Mouse (Mus musculus) bone marrow, adult 2 months (tissue): ENCODE measurements around the gene Sema4f. TPM values are rescaled to one million over a fixed set of nuclear protein-coding genes. Genes with fewer than 3 reads are reported as not detected.

Source experiments
- H3K27ac ChIP-seq: fragments of 200-500 bp; 2 replicates; pipeline ENCODE4 v1.5.1; 2012; ENCODE audit warnings: low read depth, mild to moderate bottlenecking, control low read depth, inconsistent platforms, low read length; ENCODE audit not compliant: control insufficient read depth, poor library complexity, insufficient read depth
- H3K4me1 ChIP-seq: fragments of 200-500 bp; 2 replicates; pipeline ENCODE4 v1.6.1; 2011; ENCODE audit warnings: low read length; ENCODE audit not compliant: control insufficient read depth, insufficient read depth
- H3K4me3 ChIP-seq: fragments of 200-500 bp; replicated peaks from 2 replicates; pipeline ENCODE3; 2011; ENCODE audit warnings: mild to moderate bottlenecking, low read depth, low read length, control low read depth; ENCODE audit not compliant: control insufficient read depth
- CTCF ChIP-seq: fragments of 200-500 bp; IDR thresholded peaks from 2 replicates; pipeline ENCODE4 v1.5.1; 2011; ENCODE audit warnings: low read length, control low read depth; ENCODE audit not compliant: control insufficient read depth, insufficient read depth
- POLR2A ChIP-seq: fragments of 200-500 bp; IDR thresholded peaks from 2 replicates; pipeline ENCODE4 v1.6.1; 2011; ENCODE audit warnings: low read depth, mild to moderate bottlenecking, control low read depth, low read length, borderline replicate concordance; ENCODE audit not compliant: control insufficient read depth
- WGBS: fragments of 180-500 bp; shearing (Covaris S2); methylation state at CpG from one replicate; pipeline ENCODE4 v1.1.7; 2018; 5-methylcytosine and 5-hydroxymethylcytosine counted together
- polyA plus RNA-seq: library from polyadenylated mRNA; stranded (reverse); fragments of >200 nt; gene quantifications from 2 replicates; pipeline ENCODE4 v1.2.4, GENCODE M21; 2011; ENCODE audit warnings: low replicate concordance; ENCODE audit not compliant: missing spikeins, insufficient read depth, insufficient read length

The Sema4f gene
- polyA plus RNA-seq, 1 experiment, result 3.2 TPM

- Histone ChIP-seq H3K27ac (no peak overlapping the region), H3K4me1 (peaks cover 2% of the 10 kb centered on the region; the same call in 1 of the 2 replicates), H3K4me3 (no peak overlapping the region)
- TF ChIP-seq POLR2A (no peak), CTCF (no peak)
- WGBS, result 50% methylated on average over 6 of the region's 6 CpGs
Observed at GRCm38 (mm10) chr6:82891488-82891887, 48.1 kb downstream of the Sema4f start.

- WGBS, result 83% methylated on average over 4 of the region's 4 CpGs
- H3K4me1 ChIP-seq, result peaks cover 2% of the 10 kb centered on the region; the same call in 1 of the 2 replicates
- no peak for TF ChIP-seq POLR2A
- TF ChIP-seq CTCF, result no peak
- no peak overlapping the region for H3K27ac ChIP-seq
- H3K4me3 ChIP-seq, result no peak overlapping the region
Observed at GRCm38 (mm10) chr6:82886330-82886729, 53.2 kb downstream of the Sema4f start.

- no peak for TF ChIP-seq CTCF
- no peak for TF ChIP-seq POLR2A
- WGBS, result 71% methylated on average over 4 of the region's 4 CpGs
- Histone ChIP-seq H3K27ac (no peak overlapping the region), H3K4me1 (peaks cover 2% of the 10 kb centered on the region; the same call in 1 of the 2 replicates), H3K4me3 (no peak overlapping the region)
Observed at GRCm38 (mm10) chr6:82885909-82886308, 53.7 kb downstream of the Sema4f start.

DNA sequence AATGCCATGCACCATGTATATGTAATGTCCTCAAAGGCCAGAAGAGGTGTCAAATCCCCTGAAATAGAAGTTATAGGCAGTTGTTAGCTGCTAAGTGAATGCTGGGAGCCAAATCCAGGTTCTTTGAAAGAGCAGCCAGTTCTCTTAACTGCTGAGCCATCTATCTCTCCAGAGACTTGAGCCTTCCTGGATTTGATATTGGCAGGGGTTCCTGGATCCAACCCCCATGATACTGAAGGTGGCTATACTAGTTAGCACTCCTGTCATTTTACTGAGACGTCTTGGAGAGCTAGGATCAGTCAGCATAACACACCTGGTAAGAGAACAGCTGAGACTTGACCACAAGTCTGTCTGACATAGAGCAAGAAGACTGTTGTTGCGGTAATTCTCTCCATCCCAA, 54.1 kb downstream of the Sema4f start:
- WGBS, result 78% methylated on average over 2 of the region's 2 CpGs
- no peak overlapping the region for H3K4me3 ChIP-seq
- peaks cover 2% of the 10 kb centered on the region; the same call in 1 of the 2 replicates for H3K4me1 ChIP-seq
- H3K27ac ChIP-seq, result no peak overlapping the region
- TF ChIP-seq POLR2A, result no peak
- no peak for TF ChIP-seq CTCF

DNA sequence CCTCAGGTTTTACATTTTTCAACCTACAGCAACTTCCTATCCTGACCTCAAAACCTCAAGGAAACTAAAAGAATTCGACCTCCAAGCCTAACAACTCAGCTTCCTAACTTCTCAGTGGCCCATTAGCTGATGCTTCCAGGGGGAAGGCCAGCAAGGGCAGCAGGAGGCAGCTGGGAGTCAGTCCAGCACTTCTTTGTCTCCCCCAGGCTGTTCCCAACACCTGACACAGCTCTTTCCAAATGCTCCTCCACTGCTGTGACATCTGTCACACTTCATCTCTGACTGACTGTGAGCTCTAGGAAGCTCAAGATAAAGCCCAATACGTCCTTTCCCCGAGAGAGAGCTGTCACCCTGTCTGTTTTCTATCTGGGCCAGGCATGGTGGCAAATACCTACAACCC, 55.0 kb downstream of the Sema4f start:
- TF ChIP-seq CTCF (no peak), POLR2A (no peak)
- no peak overlapping the region for H3K27ac ChIP-seq
- H3K4me1 ChIP-seq, result peaks cover 2% of the 10 kb centered on the region; the same call in 1 of the 2 replicates
- H3K4me3 ChIP-seq, result no peak overlapping the region
- 27% methylated on average over 3 of the region's 3 CpGs for WGBS

- TF ChIP-seq CTCF (peak; percentile 73; the same call in 1 of the 2 replicates), POLR2A (no peak)
- 50% methylated on average over 21 of the region's 21 CpGs for WGBS
- H3K4me1 ChIP-seq, result no peaks in the 10 kb centered on the region; the same call in 1 of the 2 replicates
Observed at GRCm38 (mm10) chr6:82881485-82882096, 58.0 kb downstream of the Sema4f start.

GRCm38 (mm10) chr6:82880807-82881206, 58.8 kb downstream of the Sema4f start:
- 78% methylated on average over 3 of the region's 3 CpGs for WGBS

More at GRCm38 (mm10) chr6:82881485-82882096, 58.0 kb downstream of the Sema4f start:
- Histone ChIP-seq H3K4me3 (no peak overlapping the region), H3K27ac (no peak overlapping the region)

GRCm38 (mm10) chr6:82879463-82880089, 60.0 kb downstream of the Sema4f start:
- Histone ChIP-seq H3K4me3 (no peak overlapping the region), H3K27ac (no peak overlapping the region), H3K4me1 (no peaks in the 10 kb centered on the region; the same call in 1 of the 2 replicates)
- TF ChIP-seq POLR2A, result no peak
- TF ChIP-seq CTCF, result no peak
- WGBS, result 69% methylated on average over 11 of the region's 11 CpGs

More at GRCm38 (mm10) chr6:82880807-82881206, 58.8 kb downstream of the Sema4f start:
- TF ChIP-seq CTCF (peak; percentile 45; the same call in 1 of the 2 replicates), POLR2A (no peak)
- Histone ChIP-seq H3K4me3 (no peak overlapping the region), H3K4me1 (no peaks in the 10 kb centered on the region; the same call in 1 of the 2 replicates), H3K27ac (no peak overlapping the region)

DNA sequence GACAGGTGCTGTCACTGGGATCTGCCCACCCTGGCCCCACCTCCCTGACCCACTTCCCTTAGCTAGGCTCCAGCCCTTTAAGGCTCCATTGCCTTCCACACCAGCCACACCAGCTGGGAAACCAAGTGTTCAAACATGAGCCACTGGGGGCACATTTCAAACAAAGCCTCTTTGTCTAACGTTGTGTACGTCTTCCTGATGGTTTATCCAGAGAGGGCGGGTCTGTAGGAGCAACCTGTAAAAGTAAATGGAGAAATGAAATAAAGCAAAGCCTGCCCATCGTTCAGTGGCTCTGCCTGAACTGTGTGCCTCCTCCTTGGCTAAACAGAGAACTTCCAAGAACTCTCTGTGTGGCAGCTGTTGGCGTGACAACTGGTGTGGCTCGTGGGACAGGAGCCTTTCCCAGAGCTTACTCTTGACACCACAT, 64.0 kb downstream of the Sema4f start:
- Histone ChIP-seq H3K27ac (no peak overlapping the region), H3K4me3 (no peak overlapping the region), H3K4me1 (peaks cover 3% of the 10 kb centered on the region)
- 58% methylated on average over 6 of the region's 6 CpGs for WGBS
- TF ChIP-seq CTCF (no peak), POLR2A (no peak)
